Mouse (Mus musculus) embryonic facial prominence, embryonic 14.5 days (tissue): ENCODE data around the gene Xpo5. TPM values are rescaled to one million over a fixed set of nuclear protein-coding genes. Genes with fewer than 3 reads are reported as not detected.

Experiments
- microRNA counts: library from miRNA; unstranded; fragments of <30 nt; microRNA quantifications from one replicate; lab custom pipeline; 2017
- microRNA-seq: library from miRNA; unstranded; fragments of <30 nt; microRNA quantifications from one replicate; pipeline ENCODE4, GENCODE M21; 2016; ENCODE audit warnings: borderline number of aligned reads
- polyA plus RNA-seq: library from polyadenylated mRNA; unstranded; fragments of >200 nt; fragmentation: Nextera tagmentation; extraction: Ambion mirVana; gene quantifications from 2 replicates; pipeline ENCODE4 v1.2.1, GENCODE M21; 2014

The Xpo5 gene
- polyA plus RNA-seq, 1 experiment from 2014 or later, result 42.3 TPM

MicroRNAs encoded within 50 kb of the gene (microRNA counts, 519-probe panel; counts per million panel counts)
- 19.3 counts per million for microRNA mmu-miR-693-3p (lab: Ali Mortazavi, UCI)
- 19.3 counts per million for microRNA mmu-miR-693-5p (lab: Ali Mortazavi, UCI)

Small RNA genes within 50 kb of the gene (microRNA-seq; reads per million reads assigned to microRNA genes)
- not detected for gene Mir693

Other genes with a start within 250 kb of the Xpo5 start
- gene Vegfa, start 170.4 kb upstream of the Xpo5 start, polyA plus RNA-seq, result 4.2 and 4.7 TPM in 2 replicates
- gene Mrps18a, start 91.8 kb upstream of the Xpo5 start, polyA plus RNA-seq, result 112 and 128 TPM in 2 replicates
- 12.6 and 21.8 TPM in 2 replicates for gene Rsph9, start 58.6 kb upstream of the Xpo5 start, polyA plus RNA-seq
- gene Mad2l1bp, start 49.2 kb upstream of the Xpo5 start, polyA plus RNA-seq, result 28.1 and 30.4 TPM in 2 replicates
- 27.1 and 28.2 TPM in 2 replicates for gene Gtpbp2, start 41.8 kb upstream of the Xpo5 start, polyA plus RNA-seq
- gene Polh, start 137 bp upstream of the Xpo5 start, polyA plus RNA-seq, result 8.6 and 9.4 TPM in 2 replicates
- 78.1 and 80.2 TPM in 2 replicates for gene Polr1c, start 45.3 kb downstream of the Xpo5 start, polyA plus RNA-seq
- 135 and 137 TPM in 2 replicates for gene Yipf3, start 45.3 kb downstream of the Xpo5 start, polyA plus RNA-seq
- 2.2 TPM in 2 replicates for gene Lrrc73, start 50.7 kb downstream of the Xpo5 start, polyA plus RNA-seq
- gene Tjap1, start 80.2 kb downstream of the Xpo5 start, polyA plus RNA-seq, result 54.5 and 57.3 TPM in 2 replicates
- 7.5 and 7.6 TPM in 2 replicates for gene Dlk2, start 94.6 kb downstream of the Xpo5 start, polyA plus RNA-seq
- 5.5 and 6.6 TPM in 2 replicates for gene Abcc10, start 125.6 kb downstream of the Xpo5 start, polyA plus RNA-seq
- gene Zfp318, start 180.9 kb downstream of the Xpo5 start, polyA plus RNA-seq, result 16.1 and 16.5 TPM in 2 replicates
- 0.99 and 2.0 TPM in 2 replicates for gene Crip3, start 226.1 kb downstream of the Xpo5 start, polyA plus RNA-seq
- gene Slc22a7, start 235.7 kb downstream of the Xpo5 start, polyA plus RNA-seq, result not detected in 2 replicates